Comparison of ENCODE assay signal across 23 mouse cellular contexts in genomic region chr2:103450267-103450666, GRCm38 (mm10). TPM values are rescaled to one million over a fixed set of nuclear protein-coding genes. Genes with fewer than 3 reads are reported as not detected.
DNase-seq lines count a peak whose midpoint lies in the region; ATAC-seq and TF ChIP-seq lines count a peak whose summit lies in the region.
"Had no signal": no experiment of that assay in that cellular context is flagged by ENCODE, and none has a peak within 500 bp of the region (broad histone marks: within the 10 kb centered on the region; RNA-seq: fewer than 3 reads in every experiment).

No protein-coding gene starts in this region.

- H3K27ac ChIP-seq in liver, adult 2 months (replicated peaks; ENCODE audit: insufficient read depth, low read depth, low read length) = 0 out of 2 replicates have a peak overlapping the region, but pooled peaks have one; percentile 19
- no peak overlapping the region for H3K27ac ChIP-seq in liver, postnatal 0 days (ENCODE audit: low read depth)
- no peak overlapping the region for H3K27ac ChIP-seq in liver, embryonic 12.5 days
- H3K27ac ChIP-seq in midbrain, embryonic 11.5 days (ENCODE audit: low read depth, low read length) = no peak overlapping the region
- no peak overlapping the region for H3K27ac ChIP-seq in midbrain, embryonic 13.5 days

- no peaks in the 10 kb centered on the region for H3K27me3 ChIP-seq in liver, adult 2 months (ENCODE audit: control insufficient read depth, insufficient read depth, low read length)
- H3K27me3 ChIP-seq in liver, postnatal 0 days (ENCODE audit: insufficient read depth, low read length) = no peaks in the 10 kb centered on the region
- H3K27me3 ChIP-seq in liver, embryonic 12.5 days (replicated peaks) = peaks cover 4% of the 10 kb centered on the region
- H3K27me3 ChIP-seq in midbrain, embryonic 11.5 days (ENCODE audit: control insufficient read depth, insufficient read depth, low read length) = no peaks in the 10 kb centered on the region
- H3K27me3 ChIP-seq in midbrain, embryonic 13.5 days = no peaks in the 10 kb centered on the region
- H3K27me3 ChIP-seq: CH12.LX, Patski had no signal

- ATAC-seq in liver, postnatal 0 days = no peak
- no peak for ATAC-seq in liver, embryonic 12.5 days
- no peak for ATAC-seq in midbrain, embryonic 11.5 days (ENCODE audit: low FRiP score)
- no peak for ATAC-seq in midbrain, embryonic 13.5 days
- ATAC-seq: activated CD4-positive, CD25-positive, alpha-beta regulatory T cell, adult 4 months; CD4-positive, CD25-positive, alpha-beta regulatory T cell, adult 4 months; Patski had no signal

- no peak overlapping the region for H3K4me3 ChIP-seq in liver, adult 2 months (ENCODE audit: insufficient read depth, low read depth, low read length)
- H3K4me3 ChIP-seq in liver, postnatal 0 days (ENCODE audit: low read depth, low read length) = no peak overlapping the region
- no peak overlapping the region for H3K4me3 ChIP-seq in liver, embryonic 12.5 days
- no peak overlapping the region for H3K4me3 ChIP-seq in midbrain, embryonic 11.5 days (ENCODE audit: low read depth, low read length)
- no peak overlapping the region for H3K4me3 ChIP-seq in midbrain, embryonic 13.5 days (replicated peaks)

- TF ChIP-seq EP300 in liver, postnatal 0 days (IDR thresholded peaks at IDR 0.05; ENCODE audit: low read depth) = no peak

- H3K4me1 ChIP-seq in liver, adult 2 months (ENCODE audit: control insufficient read depth, insufficient read depth, low read length) = peaks cover 6% of the 10 kb centered on the region
- no peaks in the 10 kb centered on the region; the same call in 1 of the 2 replicates for H3K4me1 ChIP-seq in liver, postnatal 0 days (ENCODE audit: insufficient read depth)
- no peaks in the 10 kb centered on the region for H3K4me1 ChIP-seq in liver, embryonic 12.5 days
- no peaks in the 10 kb centered on the region for H3K4me1 ChIP-seq in midbrain, embryonic 11.5 days (ENCODE audit: control insufficient read depth, insufficient read depth, low read length)
- no peaks in the 10 kb centered on the region for H3K4me1 ChIP-seq in midbrain, embryonic 13.5 days (replicated peaks)

- peak; percentile 74 for DNase-seq in liver, adult 2 months (ENCODE audit: extremely low read depth, low read depth, low spot score)
- DNase-seq in liver = no peak
- no peak for DNase-seq in liver, postnatal 0 days
- DNase-seq in midbrain, embryonic 11.5 days (ENCODE audit: low spot score, missing footprints) = peak; percentile 81
- DNase-seq: adrenal gland, adult 2 months; adrenal gland, adult 8-10 months; adrenal gland, postnatal 10 days; adrenal gland, postnatal 14 days; adrenal gland, postnatal 25 days; adrenal gland, postnatal 36 days; B cell, adult 2 months; cerebellum, adult 11 months; cerebellum, adult 11-12 months; cerebellum, adult 18-20 months had no signal

- no peaks in the 10 kb centered on the region for H3K9me3 ChIP-seq in liver, postnatal 0 days (ENCODE audit: low read length)
- no peaks in the 10 kb centered on the region for H3K9me3 ChIP-seq in liver, embryonic 12.5 days (replicated peaks)
- no peaks in the 10 kb centered on the region for H3K9me3 ChIP-seq in midbrain, embryonic 11.5 days (ENCODE audit: control insufficient read depth, low read length)
- H3K9me3 ChIP-seq in midbrain, embryonic 13.5 days = no peaks in the 10 kb centered on the region
- H3K9me3 ChIP-seq: G1E had no signal

- H3K79me2 ChIP-seq in liver, adult 2 months (ENCODE audit: control insufficient read depth, insufficient read depth, low read length) = no peaks in the 10 kb centered on the region

- 29% methylated on average over 8 of the region's 8 CpGs for WGBS in liver, adult 2 months
- WGBS in liver, postnatal 0 days (ENCODE audit: insufficient replicate concordance) = 74% methylated on average over 8 of the region's 8 CpGs
- WGBS in liver, embryonic 12.5 days (ENCODE audit: insufficient replicate concordance) = 82% methylated on average over 8 of the region's 8 CpGs
- 91% methylated on average over 8 of the region's 8 CpGs for WGBS in midbrain, embryonic 11.5 days
- 87% methylated on average over 8 of the region's 8 CpGs for WGBS in midbrain, embryonic 13.5 days

- H3K36me3 ChIP-seq in liver, adult 2 months (ENCODE audit: control insufficient read depth, insufficient read depth, low read length) = peaks cover 30% of the 10 kb centered on the region
- H3K36me3 ChIP-seq in liver, postnatal 0 days (replicated peaks; ENCODE audit: insufficient read depth, low read length) = peaks cover 33% of the 10 kb centered on the region
- peaks cover 38% of the 10 kb centered on the region for H3K36me3 ChIP-seq in liver, embryonic 12.5 days
- H3K36me3 ChIP-seq in midbrain, embryonic 11.5 days (ENCODE audit: control insufficient read depth, insufficient read depth, low read length) = peaks cover 9% of the 10 kb centered on the region
- H3K36me3 ChIP-seq in midbrain, embryonic 13.5 days = peaks cover 24% of the 10 kb centered on the region

- no peak for TF ChIP-seq CTCF in liver, adult 2 months (IDR thresholded peaks at IDR 0.05; ENCODE audit: low read depth, low read length)
- TF ChIP-seq CTCF in liver, postnatal 0 days (IDR thresholded peaks at IDR 0.05; ENCODE audit: low read depth) = no peak

- no peak overlapping the region for H3K9ac ChIP-seq in liver, adult 2 months (ENCODE audit: low read depth, low read length)
- no peak overlapping the region for H3K9ac ChIP-seq in liver, postnatal 0 days (replicated peaks)
- no peak overlapping the region for H3K9ac ChIP-seq in liver, embryonic 12.5 days
- H3K9ac ChIP-seq in midbrain, embryonic 11.5 days (ENCODE audit: low read length) = no peak overlapping the region
- H3K9ac ChIP-seq in midbrain, embryonic 13.5 days (replicated peaks) = no peak overlapping the region

- no peak for TF ChIP-seq POLR2A in liver, adult 2 months (IDR thresholded peaks at IDR 0.05; ENCODE audit: extremely low read depth, insufficient read depth, low read length)

- H3K4me2 ChIP-seq in liver, postnatal 0 days (ENCODE audit: low read depth, low read length) = peak overlapping the region; percentile 1; the same call in 1 of the 2 replicates
- H3K4me2 ChIP-seq in liver, embryonic 12.5 days = no peak overlapping the region
- no peak overlapping the region for H3K4me2 ChIP-seq in midbrain, embryonic 11.5 days
- no peak overlapping the region for H3K4me2 ChIP-seq in midbrain, embryonic 13.5 days (replicated peaks)

RNA-seq across cellular contexts. Expression of gene Cat, which starts 34.7 kb away (rescaled TPM):
- 1,807 and 1,852 TPM in 2 replicates for total RNA-seq in liver, adult 2 months (2014; rRNA removed)
- 1,476 and 1,516 TPM in 2 replicates for polyA plus RNA-seq in liver, adult 2 months (2012; rRNA removed)
- polyA plus RNA-seq in liver, postnatal 0 days (2015; fragmentation: Nextera tagmentation; extraction: Ambion mirVana) = 245 and 267 TPM in 2 replicates
- polyA plus RNA-seq in liver, embryonic 12.5 days (2016; fragmentation: Nextera tagmentation; extraction: Ambion mirVana) = 127 and 138 TPM in 2 replicates
- polyA plus RNA-seq in midbrain, embryonic 11.5 days (2014; fragmentation: Nextera tagmentation; extraction: Ambion mirVana) = 149 and 157 TPM in 2 replicates
- polyA plus RNA-seq in midbrain, embryonic 13.5 days (2015; fragmentation: Nextera tagmentation; extraction: Ambion mirVana) = 80.8 and 81.4 TPM in 2 replicates

RNA-seq across cellular contexts. Expression of gene Elf5, which starts 38.8 kb away (rescaled TPM):
- total RNA-seq in liver, adult 2 months (2014; rRNA removed) = not detected in 2 replicates
- polyA plus RNA-seq in liver, adult 2 months (2012; rRNA removed) = not detected in 2 replicates
- polyA plus RNA-seq in liver, postnatal 0 days (2015; fragmentation: Nextera tagmentation; extraction: Ambion mirVana) = not detected in 2 replicates
- polyA plus RNA-seq in liver, embryonic 12.5 days (2016; fragmentation: Nextera tagmentation; extraction: Ambion mirVana) = 0.06 TPM in 1 of 2 replicates, not detected in the other
- polyA plus RNA-seq in midbrain, embryonic 11.5 days (2014; fragmentation: Nextera tagmentation; extraction: Ambion mirVana) = not detected in 2 replicates
- polyA plus RNA-seq in midbrain, embryonic 13.5 days (2015; fragmentation: Nextera tagmentation; extraction: Ambion mirVana) = not detected in 2 replicates
- total RNA-seq: adrenal gland, adult 18-20 months; adrenal gland, adult 2 months; adrenal gland, adult 8-10 months; adrenal gland, postnatal 10 days; adrenal gland, postnatal 14 days; adrenal gland, postnatal 25 days; adrenal gland, postnatal 36 days; CH12.LX; MEL had no signal
- polyA plus RNA-seq: activated CD4-positive, CD25-positive, alpha-beta regulatory T cell, adult 4 months; adrenal gland, adult 2 months; CD4-positive, CD25-positive, alpha-beta regulatory T cell, adult 4 months; G1E; Patski had no signal

Comparison
In these comparisons a context has a peak if more than half of its experiments do, and no peak if none do; other contexts are left out.
1. DNase-seq: peak in liver, adult 2 months (single experiment) and midbrain, embryonic 11.5 days (single experiment); none in liver (single experiment) and liver, postnatal 0 days (single experiment).